Mouse (Mus musculus) R1 (cell line): ENCODE measurements at regions not wholly inside any gene's neighbourhood (a gene's known extent, or its start where the extent isn't known, plus 50 kb on each side); places are given as distances from the start of the nearest gene placed in this dataset.
A peak's percentile ranks its signal among the peaks of the same experiment; 100 is the strongest.

Experiments
- DNase-seq: peaks from one replicate; pipeline ENCODE4 v3.0.0-alpha.2; 2018; ENCODE audit warnings: low read depth, low spot score

GRCm38 (mm10) chr13:7306995-7307394 lies 658.4 kb upstream of the Pfkp start:
- DNase-seq = no peak

- DNase-seq = no peak
Observed at GRCm38 (mm10) chr13:7307396-7307795, 658.8 kb upstream of the Pfkp start.

GRCm38 (mm10) chr13:7313474-7313873 lies 664.9 kb upstream of the Pfkp start:
- no peak for DNase-seq

GRCm38 (mm10) chr13:7330151-7330550 lies 681.6 kb upstream of the Pfkp start:
- DNase-seq = no peak

- DNase-seq = no peak
Observed at GRCm38 (mm10) chr13:7345760-7346159, 697.2 kb upstream of the Pfkp start.

GRCm38 (mm10) chr13:7348431-7348830 lies 699.9 kb upstream of the Pfkp start:
- DNase-seq = no peak

- DNase-seq = no peak
Observed at GRCm38 (mm10) chr13:7353011-7353410, 704.4 kb upstream of the Pfkp start.

- DNase-seq = no peak
Observed at GRCm38 (mm10) chr13:7357071-7357470, 708.5 kb upstream of the Pfkp start.

GRCm38 (mm10) chr13:7373559-7373958 lies 725.0 kb upstream of the Pfkp start:
- DNase-seq = no peak

- no peak for DNase-seq
Observed at GRCm38 (mm10) chr13:7374993-7375627, 726.5 kb upstream of the Pfkp start.

- DNase-seq = no peak
Observed at GRCm38 (mm10) chr13:7414342-7415287, 766.0 kb upstream of the Pfkp start.

GRCm38 (mm10) chr13:7427750-7428149 lies 774.9 kb upstream of the Adarb2 start:
- DNase-seq = peak; percentile 84

GRCm38 (mm10) chr13:7429271-7429670 lies 773.4 kb upstream of the Adarb2 start:
- DNase-seq = no peak

- DNase-seq = peak; percentile 53
Observed at GRCm38 (mm10) chr13:7451434-7452002, 751.1 kb upstream of the Adarb2 start.

GRCm38 (mm10) chr13:7475661-7476060 lies 727.0 kb upstream of the Adarb2 start:
- no peak for DNase-seq

GRCm38 (mm10) chr13:7518090-7518489 lies 684.6 kb upstream of the Adarb2 start:
- no peak for DNase-seq

- DNase-seq = peak; percentile 81
Observed at GRCm38 (mm10) chr13:7524436-7524835, 678.2 kb upstream of the Adarb2 start.

- peak; percentile 23 for DNase-seq
Observed at GRCm38 (mm10) chr13:7538856-7539255, 663.8 kb upstream of the Adarb2 start.

- DNase-seq = no peak
Observed at GRCm38 (mm10) chr13:7584022-7584421, 618.6 kb upstream of the Adarb2 start.
